Mouse (Mus musculus) bone marrow macrophage, adult 2 months (primary cell): ENCODE measurements at regions not wholly inside any gene's neighbourhood (a gene's known extent, or its start where the extent isn't known, plus 50 kb on each side); places are given as distances from the start of the nearest gene placed in this dataset.
A peak's percentile ranks its signal among the peaks of the same experiment; 100 is the strongest.

Experiments
- H3K27ac ChIP-seq: 2 replicates; pipeline ENCODE4 v1.5.1; 2012; ENCODE audit warnings: low read depth, low read length; ENCODE audit not compliant: insufficient read depth
- H3K4me1 ChIP-seq: 2 replicates; pipeline ENCODE4 v1.6.1; 2012; ENCODE audit warnings: low read length; ENCODE audit not compliant: control insufficient read depth, insufficient read depth
- H3K4me3 ChIP-seq: 2 replicates; pipeline ENCODE4 v1.5.1; 2012; ENCODE audit warnings: mild to moderate bottlenecking, low read length, moderate library complexity; ENCODE audit not compliant: insufficient read depth
- CTCF ChIP-seq: IDR thresholded peaks from 2 replicates; pipeline ENCODE4 v1.5.1; 2012; ENCODE audit warnings: low read depth, mild to moderate bottlenecking, low read length, moderate library complexity
- POLR2A ChIP-seq: IDR thresholded peaks from 2 replicates; pipeline ENCODE4 v1.6.1; 2012; ENCODE audit warnings: mild to moderate bottlenecking, low read depth, low read length, borderline replicate concordance

- Histone ChIP-seq H3K27ac (no peak overlapping the region), H3K4me1 (peaks cover 12% of the 10 kb centered on the region), H3K4me3 (no peak overlapping the region)
- TF ChIP-seq CTCF (no peak), POLR2A (no peak)
Measured at GRCm38 (mm10) chr4:55779581-55779980, 247.3 kb upstream of the Klf4 start.

DNA sequence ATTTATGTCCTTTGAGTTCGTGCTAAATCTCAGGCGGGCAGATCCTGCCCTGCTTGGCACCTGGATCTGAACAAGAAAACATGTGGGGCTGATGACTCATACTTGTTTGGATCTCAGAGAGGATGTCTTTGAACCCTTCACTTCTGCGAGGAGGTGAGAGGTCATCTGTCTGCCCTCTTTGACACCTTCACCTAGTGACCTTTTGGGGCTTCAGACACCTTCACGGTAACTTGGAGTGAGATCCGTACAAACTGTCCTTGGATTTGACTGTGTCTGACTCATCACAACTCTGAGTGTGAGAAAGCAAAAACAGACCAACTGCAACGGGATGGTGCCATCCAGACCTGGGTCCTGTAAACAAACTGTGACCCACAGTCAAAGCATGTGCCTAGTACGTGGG lies 243.6 kb upstream of the Klf4 start:
- Histone ChIP-seq H3K4me1 (peaks cover 3% of the 10 kb centered on the region), H3K4me3 (no peak overlapping the region), H3K27ac (no peak overlapping the region)
- TF ChIP-seq POLR2A = no peak
- TF ChIP-seq CTCF = no peak

DNA sequence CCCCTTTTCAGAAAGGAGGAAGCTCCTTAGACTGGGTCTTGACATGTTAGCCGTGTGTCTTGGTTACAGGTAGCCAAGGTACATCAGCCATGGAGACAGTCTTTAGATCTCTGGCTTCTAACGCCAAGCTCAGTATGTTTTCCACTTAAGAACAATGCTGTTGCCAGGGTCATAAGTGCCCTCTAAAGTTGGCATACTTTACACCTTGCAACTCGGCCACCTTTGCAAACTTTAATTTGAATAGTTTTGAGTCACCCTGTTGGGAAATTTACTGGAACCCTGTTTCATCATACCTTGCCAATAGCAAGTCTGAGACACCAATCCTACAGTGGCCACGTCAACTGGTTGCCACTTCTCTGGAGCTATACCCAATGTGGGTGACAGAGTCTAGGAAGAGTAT lies 242.3 kb upstream of the Klf4 start:
- Histone ChIP-seq H3K4me1 (peaks cover 3% of the 10 kb centered on the region), H3K27ac (no peak overlapping the region), H3K4me3 (no peak overlapping the region)
- TF ChIP-seq POLR2A = no peak

DNA sequence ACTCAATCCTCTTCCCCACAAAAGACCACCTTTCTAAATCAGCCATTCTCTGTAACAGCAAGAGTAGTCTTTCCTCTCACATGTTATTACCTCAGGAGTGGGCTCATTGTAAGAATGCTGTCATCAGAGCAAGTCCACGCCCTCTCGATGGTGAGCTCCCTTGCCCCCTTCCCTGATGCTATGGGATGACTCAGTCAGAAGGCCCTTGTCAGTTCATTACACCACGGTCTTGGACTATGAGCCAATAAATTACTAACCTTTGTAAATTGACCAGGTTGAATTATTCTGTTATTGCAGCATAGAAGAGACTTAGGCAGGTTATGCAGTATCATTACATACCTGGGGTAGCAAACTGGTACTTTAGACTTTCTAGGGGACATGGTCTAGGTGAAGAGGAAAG lies 237.4 kb upstream of the Klf4 start:
- TF ChIP-seq POLR2A (no peak), CTCF (no peak)

DNA sequence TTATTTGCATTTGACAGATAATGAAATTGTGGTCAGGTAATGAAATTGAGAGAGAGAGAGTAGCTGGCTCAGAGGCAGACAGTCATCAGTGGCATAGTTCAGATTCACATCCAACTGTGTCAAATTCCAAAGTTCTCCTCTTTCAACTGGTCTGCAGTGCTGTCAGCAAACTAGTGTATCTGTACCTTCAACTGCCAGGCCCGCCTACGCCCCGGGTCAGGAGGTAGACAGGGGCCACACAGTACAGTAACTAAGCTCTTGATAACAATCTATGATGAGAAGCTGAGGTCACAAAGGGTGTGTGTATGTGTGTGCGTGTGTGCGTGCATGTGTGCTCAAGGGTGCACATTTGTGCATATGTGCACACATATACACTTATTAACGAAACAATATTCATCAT lies 236.1 kb upstream of the Klf4 start:
- H3K4me1 ChIP-seq = peaks cover 15% of the 10 kb centered on the region
- H3K27ac ChIP-seq = no peak overlapping the region
- H3K4me3 ChIP-seq = no peak overlapping the region
- TF ChIP-seq POLR2A = no peak
- TF ChIP-seq CTCF = no peak

More for the DNA sequence above, 237.4 kb upstream of the Klf4 start:
- peaks cover 6% of the 10 kb centered on the region for H3K4me1 ChIP-seq
- H3K4me3 ChIP-seq = no peak overlapping the region
- H3K27ac ChIP-seq = no peak overlapping the region

GRCm38 (mm10) chr4:55767133-55767532 lies 234.9 kb upstream of the Klf4 start:
- no peak overlapping the region for H3K4me3 ChIP-seq
- H3K4me1 ChIP-seq = peaks cover 25% of the 10 kb centered on the region
- no peak for TF ChIP-seq POLR2A
- no peak overlapping the region for H3K27ac ChIP-seq

DNA sequence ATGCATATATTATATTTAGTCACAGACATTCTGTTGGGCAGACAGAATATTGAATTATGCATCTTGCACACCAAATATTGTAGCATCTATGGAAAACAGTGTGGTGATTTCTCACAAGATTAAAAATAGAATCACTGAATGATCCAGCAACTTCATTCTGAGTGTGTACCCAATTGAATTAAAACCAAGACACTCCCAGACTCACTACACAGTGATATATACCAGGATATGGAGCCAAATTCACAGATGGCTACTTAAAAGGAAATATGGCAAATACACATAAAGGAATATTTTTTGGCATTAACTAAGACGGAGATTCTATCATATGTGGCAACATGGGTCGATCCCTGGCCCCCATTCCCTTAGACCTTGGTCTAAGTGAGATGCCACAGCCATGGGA lies 233.5 kb upstream of the Klf4 start:
- Histone ChIP-seq H3K27ac (no peak overlapping the region), H3K4me3 (no peak overlapping the region), H3K4me1 (peaks cover 25% of the 10 kb centered on the region)
- no peak for TF ChIP-seq POLR2A
- no peak for TF ChIP-seq CTCF

- peak overlapping the region; percentile 48 for H3K27ac ChIP-seq
- TF ChIP-seq POLR2A = no peak
- TF ChIP-seq CTCF = no peak
- no peak overlapping the region for H3K4me3 ChIP-seq
Measured at GRCm38 (mm10) chr4:55763112-55763511, 230.8 kb upstream of the Klf4 start.

DNA sequence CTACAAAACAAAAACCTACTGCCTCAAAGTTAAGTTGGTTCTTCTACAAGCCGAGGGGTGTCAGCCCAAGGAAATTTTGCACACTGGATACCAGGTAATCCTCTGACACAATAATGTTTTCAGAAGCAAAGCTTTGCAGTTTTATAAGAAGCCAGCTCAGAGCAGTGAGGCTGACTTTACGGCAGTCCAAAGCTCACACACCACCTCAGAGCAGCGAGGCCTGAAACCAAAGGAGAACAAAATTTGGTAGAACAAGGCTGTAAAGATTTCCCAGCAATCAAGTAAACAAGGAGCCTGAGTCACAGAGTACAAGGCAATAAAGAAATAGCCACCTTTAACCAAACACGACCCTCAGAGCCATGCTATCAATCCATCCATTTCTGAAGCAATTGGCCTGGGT lies 230.1 kb upstream of the Klf4 start:
- H3K4me3 ChIP-seq = no peak overlapping the region
- TF ChIP-seq POLR2A (no peak), CTCF (no peak)
- H3K4me1 ChIP-seq = peaks cover 25% of the 10 kb centered on the region
- H3K27ac ChIP-seq = no peak overlapping the region

More at GRCm38 (mm10) chr4:55763112-55763511, 230.8 kb upstream of the Klf4 start:
- H3K4me1 ChIP-seq = peaks cover 25% of the 10 kb centered on the region

GRCm38 (mm10) chr4:55757148-55757927 lies 225.1 kb upstream of the Klf4 start:
- Histone ChIP-seq H3K4me3 (no peak overlapping the region), H3K4me1 (peaks cover 1% of the 10 kb centered on the region), H3K27ac (no peak overlapping the region)
- TF ChIP-seq CTCF (no peak), POLR2A (no peak)
